9 mouse cellular contexts compared by ENCODE assay signal in the genomic region with DNA sequence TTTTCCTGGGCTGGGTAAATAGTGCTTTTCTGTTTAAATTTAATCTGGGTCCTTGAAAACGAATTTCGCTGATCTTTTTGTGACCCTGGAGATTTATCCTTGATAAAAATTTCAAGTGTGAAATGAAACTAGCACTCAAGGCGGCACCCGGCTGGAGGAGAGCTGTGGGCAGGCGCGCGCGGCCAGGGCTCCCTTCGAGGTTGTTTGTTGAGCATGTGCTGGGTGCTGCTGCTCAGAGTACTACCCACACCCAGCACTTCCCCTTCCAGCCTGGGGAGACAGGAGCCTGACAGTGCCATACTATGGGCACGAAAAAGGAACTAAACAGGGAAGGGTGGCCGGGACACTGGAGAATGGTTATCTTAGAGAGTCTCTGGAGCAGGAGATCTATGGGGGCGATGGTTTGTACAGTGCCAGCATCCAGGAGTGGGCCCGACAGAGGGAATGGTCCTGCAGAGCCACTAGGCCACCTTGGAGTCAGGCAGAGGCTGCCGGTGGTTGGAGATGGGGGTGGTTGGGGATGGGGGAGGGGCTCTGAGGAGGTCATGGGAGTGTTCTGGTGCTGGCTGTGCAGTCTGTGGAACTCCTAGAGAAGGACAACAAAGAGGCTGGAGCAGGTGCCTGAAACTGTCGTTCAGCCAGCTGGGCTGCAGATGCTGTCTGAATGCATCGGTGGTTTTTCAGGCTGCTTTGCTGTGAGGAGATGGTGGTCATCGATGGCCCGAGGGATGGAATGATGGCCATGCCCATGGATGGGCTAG. TPM values are rescaled to one million over a fixed set of nuclear protein-coding genes. Genes with fewer than 3 reads are reported as not detected.
DNase-seq lines count a peak whose midpoint lies in the region; ATAC-seq lines count a peak whose summit lies in the region.
"Had no signal": no experiment of that assay in that cellular context is flagged by ENCODE, and none has a peak within 500 bp of the region (broad histone marks: within the 10 kb centered on the region; RNA-seq: fewer than 3 reads in every experiment).

No protein-coding gene starts in this region.

- H3K27me3 ChIP-seq in hindbrain, embryonic 12.5 days: peaks cover 21% of the 10 kb centered on the region
- no peaks in the 10 kb centered on the region for H3K27me3 ChIP-seq in neural tube, embryonic 14.5 days (ENCODE audit: control insufficient read depth, insufficient read depth, low read length)

- DNase-seq in lung, adult 18-20 months: peak; percentile 4 to 11
- DNase-seq in lung, postnatal 4 days: no peak
- DNase-seq in cerebellum, postnatal 36 days: peak; percentile 45 to 46
- DNase-seq in left cerebral cortex, postnatal 25 days (ENCODE audit: low spot score in 2 of 2): peak; percentile 57 to 82
- no peak for DNase-seq in MN1 (ENCODE audit: low spot score)

- no peaks in the 10 kb centered on the region for H3K9me3 ChIP-seq in hindbrain, embryonic 12.5 days (replicated peaks)
- H3K9me3 ChIP-seq in neural tube, embryonic 14.5 days (ENCODE audit: control insufficient read depth, low read length): no peaks in the 10 kb centered on the region

- H3K4me2 ChIP-seq in hindbrain, embryonic 12.5 days (replicated peaks): peak overlapping the region; percentile 53
- H3K4me2 ChIP-seq in neural tube, embryonic 14.5 days (ENCODE audit: low read depth, low read length): peak overlapping the region; percentile 53

- 0 out of 2 replicates have a peak overlapping the region, but pooled peaks have one; percentile 25 for H3K27ac ChIP-seq in hindbrain, embryonic 12.5 days
- H3K27ac ChIP-seq in neural tube, embryonic 14.5 days (ENCODE audit: low read depth, low read length): no peak overlapping the region

- H3K4me3 ChIP-seq in hindbrain, embryonic 12.5 days: peak overlapping the region; percentile 27
- H3K4me3 ChIP-seq in neural tube, embryonic 14.5 days (ENCODE audit: low read depth, low read length): peak overlapping the region; percentile 17

- 16% methylated on average over 18 of the region's 18 CpGs for WGBS in hindbrain, embryonic 12.5 days
- 14% methylated on average over 18 of the region's 18 CpGs for WGBS in neural tube, embryonic 14.5 days

- H3K4me1 ChIP-seq in hindbrain, embryonic 12.5 days: peaks cover 14% of the 10 kb centered on the region
- H3K4me1 ChIP-seq in neural tube, embryonic 14.5 days (ENCODE audit: control insufficient read depth, insufficient read depth, low read length): peaks cover 7% of the 10 kb centered on the region; the same call in 1 of the 2 replicates

- ATAC-seq in hindbrain, embryonic 12.5 days (ENCODE audit: low FRiP score): peak; percentile 55
- ATAC-seq in neural tube, embryonic 14.5 days (ENCODE audit: low read depth): peak; percentile 52; the same call in 1 of the 2 replicates
- no peak for ATAC-seq in megakaryocyte-erythroid progenitor cell, adult 5-6 weeks (replicated peaks; ENCODE audit: low FRiP score, low TSS enrichment, poor library complexity, severe bottlenecking)

- no peaks in the 10 kb centered on the region for H3K36me3 ChIP-seq in hindbrain, embryonic 12.5 days
- no peaks in the 10 kb centered on the region for H3K36me3 ChIP-seq in neural tube, embryonic 14.5 days (ENCODE audit: control insufficient read depth, insufficient read depth, low read length)

- H3K9ac ChIP-seq in hindbrain, embryonic 12.5 days: no peak overlapping the region
- peak overlapping the region; percentile 42; the same call in 1 of the 2 replicates for H3K9ac ChIP-seq in neural tube, embryonic 14.5 days (replicated peaks; ENCODE audit: low read depth, low read length)

- intact Hi-C loops in left cerebral cortex, postnatal 25 days (cut with DNase I): loop anchor here (2.0 kb wide), 1 partner anchor 17 kb away; no protein-coding TSS in a partner anchor

RNA-seq across cellular contexts. Expression of a gene that starts 35.9 kb away (rescaled TPM):
- polyA plus RNA-seq in hindbrain, embryonic 12.5 days (2016; fragmentation: Nextera tagmentation; extraction: Ambion mirVana): 0.36 and 0.38 TPM in 2 replicates
- 10 to 100 TPM; 20.6 to 24.4 TPM for total RNA-seq in left cerebral cortex, postnatal 25 days (2021)
- polyA plus RNA-seq in neural tube, embryonic 14.5 days (2014; fragmentation: Nextera tagmentation; extraction: Ambion mirVana): 0.99 and 1.2 TPM in 2 replicates
- not detected in 2 replicates for total RNA-seq in megakaryocyte-erythroid progenitor cell, adult 5-6 weeks (2014; fragmentation: Nextera tagmentation)
- total RNA-seq in megakaryocyte-erythroid progenitor cell, adult 5-6 weeks (2017): not detected in 2 replicates
- total RNA-seq: liver, adult 2 months had no signal
- polyA plus RNA-seq: liver, adult 2 months had no signal

Comparison
In these comparisons a context has a peak if more than half of its experiments do, and no peak if none do; other contexts are left out.
1. DNase-seq: peak in lung, adult 18-20 months (2 of 2), cerebellum, postnatal 36 days (2 of 2) and left cerebral cortex, postnatal 25 days (2 of 2); none in lung, postnatal 4 days (0 of 2) and MN1 (single experiment).
2. RNA of a gene that starts 35.9 kb away (total RNA-seq): 20.6 to 24.4 TPM in left cerebral cortex, postnatal 25 days; not detected in megakaryocyte-erythroid progenitor cell, adult 5-6 weeks; every median in the first group is over 10 times any median in the second.